Mouse (Mus musculus) lung, postnatal 14 days (tissue): ENCODE results near the gene Tomm20.
"Not testable (repeated sequence)": the region's sequence is repeated elsewhere in the genome, so short reads cannot be mapped to it uniquely, and the experiment has no call there.

Experiments
- DNase-seq: peaks from one replicate; pipeline ENCODE4 v3.0.0; 2021

Gene Tomm20

DNA sequence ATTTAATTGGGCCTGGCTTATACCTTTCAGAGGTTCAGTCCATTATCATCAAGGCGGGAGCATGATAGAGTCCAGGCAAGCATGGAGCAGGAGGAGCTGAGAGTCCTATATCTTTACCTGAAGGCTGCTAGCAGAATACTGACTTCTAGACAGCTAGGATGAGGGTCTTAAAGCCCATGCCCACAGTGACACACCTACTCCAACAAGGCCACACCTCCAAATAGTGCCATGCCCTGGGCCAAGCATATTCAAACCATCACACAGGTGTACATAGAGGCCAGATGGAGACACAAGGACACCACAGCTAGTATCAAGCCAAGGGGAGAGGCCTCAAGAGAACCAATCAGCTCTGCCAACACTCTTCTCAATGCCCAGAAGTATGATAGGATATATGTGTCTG lies 63.1 kb downstream of the Tomm20 start:
- DNase-seq: not testable (repeated sequence)

DNA sequence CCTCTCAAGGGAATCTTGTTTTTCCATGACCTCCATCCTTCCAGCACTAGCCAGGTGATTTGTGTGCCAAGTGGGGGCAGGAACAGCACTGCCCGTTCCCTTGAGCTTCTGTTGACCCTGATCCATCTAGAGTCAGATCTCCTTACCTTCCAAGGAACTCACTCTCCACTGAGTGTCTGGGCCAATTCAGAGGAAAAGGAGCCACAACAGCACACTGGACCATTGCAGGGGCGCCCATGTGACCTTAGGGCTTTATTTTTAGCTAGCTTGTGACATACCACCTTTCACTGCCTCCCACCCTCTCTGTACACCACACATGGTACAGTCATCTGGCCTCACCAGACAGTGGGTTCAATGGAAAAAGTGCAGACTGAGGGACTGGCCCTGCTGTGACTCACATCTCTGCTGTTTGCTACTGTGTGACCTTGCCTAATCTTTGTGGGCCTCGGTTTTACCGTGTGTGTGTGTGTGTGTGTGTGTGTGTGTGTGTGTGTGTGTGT lies 64.0 kb downstream of the Tomm20 start:
- DNase-seq: no peak
